Mouse (Mus musculus) MEL (cell line): ENCODE measurements at regions not wholly inside any gene's neighbourhood (a gene's known extent, or its start where the extent isn't known, plus 50 kb on each side); places are given as distances from the start of the nearest gene placed in this dataset.

Experiments
- DNase-seq: peaks from one replicate; pipeline ENCODE4 v3.0.0; 2011; ENCODE audit warnings: low read depth, low spot score
- H3K27ac ChIP-seq: 2 replicates; pipeline ENCODE4 v1.5.1; 2012; ENCODE audit warnings: low read depth, mild to moderate bottlenecking, control low read depth, low read length, moderate library complexity; ENCODE audit not compliant: control insufficient read depth
- H3K27me3 ChIP-seq, 2 experiments: fragments of 150-350 bp in 1 of 2; sonication (generic) in 1 of 2; 2 replicates each; pipeline ENCODE4 v1.6.1; 2012; ENCODE audit warnings: low read length in 2 of 2, mild to moderate bottlenecking in 2 of 2, improper control_type of control experiment in 1 of 2, moderate library complexity in 1 of 2; ENCODE audit not compliant: insufficient read depth in 2 of 2, control insufficient read depth in 1 of 2
- H3K36me3 ChIP-seq, 2 experiments: 2 replicates each; pipeline ENCODE4 v1.6.1; 2012 to 2014; ENCODE audit warnings: low read length in 2 of 2, improper control_type of control experiment in 1 of 2, inconsistent platforms in 1 of 2, mild to moderate bottlenecking in 1 of 2; ENCODE audit not compliant: insufficient read depth in 2 of 2, control insufficient read depth in 1 of 2
- H3K4me1 ChIP-seq, 2 experiments: fragments of 150-350 bp in 1 of 2; sonication (generic) in 1 of 2; 2 replicates each; pipeline ENCODE4 v1.6.1; 2012; ENCODE audit warnings: low read length in 2 of 2, improper control_type of control experiment in 1 of 2, mild to moderate bottlenecking in 1 of 2; ENCODE audit not compliant: insufficient read depth in 2 of 2, control insufficient read depth in 1 of 2
- H3K4me3 ChIP-seq, 2 experiments: fragments of 150-350 bp in 1 of 2; sonication (generic) in 1 of 2; 2 replicates each; pipeline ENCODE4 v1.5.1; 2012; ENCODE audit warnings: low read depth in 2 of 2, low read length in 2 of 2, mild to moderate bottlenecking in 2 of 2, moderate library complexity in 2 of 2, control low read depth in 1 of 2, improper control_type of control experiment in 1 of 2; ENCODE audit not compliant: control insufficient read depth in 1 of 2, insufficient read depth in 1 of 2
- H3K79me2 ChIP-seq: 2 replicates; pipeline ENCODE4 v1.6.1; 2012; ENCODE audit warnings: mild to moderate bottlenecking, low read length, moderate library complexity; ENCODE audit not compliant: control insufficient read depth, poor library complexity, insufficient read depth
- H3K9ac ChIP-seq: 2 replicates; pipeline ENCODE4 v1.6.1; 2012; ENCODE audit warnings: low read depth, mild to moderate bottlenecking, control low read depth, low read length, moderate library complexity; ENCODE audit not compliant: control insufficient read depth, poor library complexity, severe bottlenecking
- H3K9me3 ChIP-seq: fragments of 150-350 bp; sonication (generic); replicated peaks from 2 replicates; pipeline ENCODE4 v1.6.1; 2012; ENCODE audit warnings: mild to moderate bottlenecking, low read length, improper control_type of control experiment, moderate library complexity; ENCODE audit not compliant: insufficient read depth
- BHLHE40 ChIP-seq: IDR thresholded peaks from 2 replicates; pipeline ENCODE4 v1.6.1; 2012; ENCODE audit warnings: low read depth, mild to moderate bottlenecking, inconsistent platforms, low read length, improper control_type of control experiment, borderline replicate concordance
- CHD1 ChIP-seq: IDR thresholded peaks from 2 replicates; pipeline ENCODE4 v1.6.1; 2012; ENCODE audit warnings: low read depth, mild to moderate bottlenecking, inconsistent platforms, low read length, improper control_type of control experiment
- E2F4 ChIP-seq: IDR thresholded peaks from 2 replicates; pipeline ENCODE4 v1.6.1; 2011; ENCODE audit warnings: low read depth, low read length, improper control_type of control experiment, borderline replicate concordance
- ELF1 ChIP-seq: IDR thresholded peaks from 2 replicates; pipeline ENCODE4 v1.6.1; 2014; ENCODE audit warnings: low read depth, mild to moderate bottlenecking, inconsistent platforms, low read length, improper control_type of control experiment, moderate library complexity
- EP300 ChIP-seq, 2 experiments: IDR thresholded peaks; 2 replicates each; pipeline ENCODE4 v1.6.1; 2011; ENCODE audit warnings: improper control_type of control experiment in 2 of 2, low read length in 2 of 2, low read depth in 1 of 2, mild to moderate bottlenecking in 1 of 2
- ETS1 ChIP-seq: IDR thresholded peaks from 2 replicates; pipeline ENCODE4 v1.6.1; 2012; ENCODE audit warnings: low read depth, mild to moderate bottlenecking, inconsistent platforms, low read length, improper control_type of control experiment, moderate library complexity
- JUND ChIP-seq: IDR thresholded peaks from 2 replicates; pipeline ENCODE4 v1.6.1; 2011; ENCODE audit warnings: low read depth, mild to moderate bottlenecking, improper control_type of control experiment, low read length
- MAFK ChIP-seq: IDR thresholded peaks from 2 replicates; pipeline ENCODE4 v1.6.1; 2011; ENCODE audit warnings: low read depth, mild to moderate bottlenecking, low read length, improper control_type of control experiment, borderline replicate concordance
- MAX ChIP-seq: IDR thresholded peaks from 2 replicates; pipeline ENCODE4 v1.6.1; 2011; ENCODE audit warnings: low read length, improper control_type of control experiment
- MAZ ChIP-seq: IDR thresholded peaks from 2 replicates; pipeline ENCODE4 v1.6.1; 2012; ENCODE audit warnings: low read depth, mild to moderate bottlenecking, inconsistent platforms, low read length, improper control_type of control experiment
- MEF2A ChIP-seq: IDR thresholded peaks from 2 replicates; pipeline ENCODE4 v1.6.1; 2014; ENCODE audit warnings: low read depth, mild to moderate bottlenecking, inconsistent platforms, low read length, improper control_type of control experiment; ENCODE audit not compliant: poor library complexity, insufficient replicate concordance, severe bottlenecking; ENCODE audit errors: extremely low read depth
- MYB ChIP-seq: IDR thresholded peaks from 2 replicates; pipeline ENCODE4 v1.6.1; 2011; ENCODE audit warnings: mild to moderate bottlenecking, low read depth, low read length, improper control_type of control experiment
- MYC ChIP-seq: IDR thresholded peaks from 2 replicates; pipeline ENCODE4 v1.6.1; 2011; ENCODE audit warnings: low read depth, mild to moderate bottlenecking, low read length, improper control_type of control experiment, moderate library complexity
- NELFE ChIP-seq: IDR thresholded peaks from 2 replicates; pipeline ENCODE4 v1.6.1; 2011; ENCODE audit warnings: low read depth, low read length, improper control_type of control experiment
- POLR2A ChIP-seq, 2 experiments: IDR thresholded peaks; 2 replicates each; pipeline ENCODE4 v1.6.1; 2011 to 2012; ENCODE audit warnings: low read length in 2 of 2, mild to moderate bottlenecking in 2 of 2, control low read depth in 1 of 2, improper control_type of control experiment in 1 of 2, low read depth in 1 of 2, moderate library complexity in 1 of 2; ENCODE audit not compliant: control insufficient read depth in 1 of 2, insufficient read depth in 1 of 2, poor library complexity in 1 of 2
- POLR2AphosphoS5 ChIP-seq: IDR thresholded peaks from 2 replicates; pipeline ENCODE4 v1.6.1; 2012; ENCODE audit warnings: low read depth, borderline replicate concordance, mild to moderate bottlenecking, inconsistent platforms, low read length, moderate library complexity, mixed read lengths
- RAD21 ChIP-seq: IDR thresholded peaks from 2 replicates; pipeline ENCODE4 v1.6.1; 2011; ENCODE audit warnings: mild to moderate bottlenecking, low read depth, low read length, improper control_type of control experiment
- SIN3A ChIP-seq: IDR thresholded peaks from 2 replicates; pipeline ENCODE4 v1.6.1; 2012; ENCODE audit warnings: low read length, improper control_type of control experiment, inconsistent platforms
- SMC3 ChIP-seq: IDR thresholded peaks from 2 replicates; pipeline ENCODE4 v1.6.1; 2011; ENCODE audit warnings: low read depth, low read length, improper control_type of control experiment
- TAL1 ChIP-seq: IDR thresholded peaks from 2 replicates; pipeline ENCODE4 v1.6.1; 2012; ENCODE audit warnings: mild to moderate bottlenecking, inconsistent platforms, low read length, moderate library complexity, mixed read lengths
- TBP ChIP-seq: IDR thresholded peaks from 2 replicates; pipeline ENCODE4 v1.8.0; 2011; ENCODE audit warnings: low read depth, low read length, improper control_type of control experiment
- TCF12 ChIP-seq: IDR thresholded peaks from 2 replicates; pipeline ENCODE4 v1.6.1; 2014; ENCODE audit warnings: low read depth, mild to moderate bottlenecking, inconsistent platforms, low read length, improper control_type of control experiment, moderate library complexity
- USF1 ChIP-seq: IDR thresholded peaks from 2 replicates; pipeline ENCODE4 v1.6.1; 2014; ENCODE audit warnings: low read depth, mild to moderate bottlenecking, inconsistent platforms, low read length, improper control_type of control experiment, moderate library complexity
- USF2 ChIP-seq, 2 experiments: IDR thresholded peaks; 2 replicates each; pipeline ENCODE4 v1.6.1; 2011 to 2012; ENCODE audit warnings: improper control_type of control experiment in 2 of 2, low read length in 2 of 2, borderline replicate concordance in 1 of 2, inconsistent platforms in 1 of 2, low read depth in 1 of 2, mild to moderate bottlenecking in 1 of 2; ENCODE audit not compliant: insufficient read depth in 1 of 2
- ZKSCAN1 ChIP-seq: IDR thresholded peaks from 2 replicates; pipeline ENCODE4 v1.6.1; 2012; ENCODE audit warnings: low read depth, mild to moderate bottlenecking, inconsistent platforms, low read length, improper control_type of control experiment, moderate library complexity
- ZMIZ1 ChIP-seq: IDR thresholded peaks from 2 replicates; pipeline ENCODE4 v1.6.1; 2012; ENCODE audit warnings: low read depth, mild to moderate bottlenecking, inconsistent platforms, low read length, improper control_type of control experiment, moderate library complexity

DNA sequence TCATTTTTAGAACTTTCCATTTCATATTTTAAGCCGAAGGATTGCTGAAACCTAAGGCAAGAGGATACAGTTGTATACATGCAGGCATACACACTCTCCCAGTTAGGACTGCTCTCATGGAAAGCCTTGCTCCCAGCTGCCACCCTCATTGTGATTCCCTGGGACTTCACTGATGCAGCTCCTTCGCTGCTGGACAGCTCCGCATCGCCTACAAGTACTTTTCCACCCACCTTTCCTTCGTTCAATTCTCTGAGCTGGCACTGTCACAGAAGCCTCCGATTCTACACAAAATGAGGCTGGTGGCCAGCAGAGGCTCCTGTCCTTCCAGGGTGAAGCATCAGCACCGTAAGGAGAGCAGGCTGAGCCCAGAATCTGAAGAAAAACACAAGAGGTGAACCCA lies 105.5 kb upstream of the Mkln1 start:
- no peaks in the 10 kb centered on the region for H3K4me1 ChIP-seq
- H3K27me3 ChIP-seq = no peaks in the 10 kb centered on the region
- no peak overlapping the region for H3K27ac ChIP-seq
- no peak overlapping the region for H3K4me3 ChIP-seq
- no peaks in the 10 kb centered on the region for H3K79me2 ChIP-seq
- DNase-seq = no peak
- no peak overlapping the region for H3K9ac ChIP-seq
- TF ChIP-seq EP300 (IDR thresholded peaks at IDR 0.05; ENCODE audit: low read depth in 1 of 2, low read length in 2 of 2) = no peak
- no peak for TF ChIP-seq TCF12
- no peak for TF ChIP-seq SMC3
- no peak for TF ChIP-seq USF1
- no peak for TF ChIP-seq USF2 (IDR thresholded peaks at IDR 0.05; ENCODE audit: borderline replicate concordance in 1 of 2, insufficient read depth in 1 of 2, low read depth in 1 of 2, low read length in 2 of 2)
- no peak for TF ChIP-seq TAL1
- no peak for TF ChIP-seq CHD1
- no peak for TF ChIP-seq TBP
- TF ChIP-seq MYC = no peak
- no peak for TF ChIP-seq JUND
- TF ChIP-seq ZKSCAN1 = no peak
- TF ChIP-seq POLR2AphosphoS5 = no peak
- TF ChIP-seq MAZ = no peak
- no peak for TF ChIP-seq ELF1
- no peak for TF ChIP-seq MAFK
- TF ChIP-seq, all 39 proteins: peak for 0
- Histone ChIP-seq H3K36me3 (no peaks in the 10 kb centered on the region), H3K9me3 (no peaks in the 10 kb centered on the region)

DNA sequence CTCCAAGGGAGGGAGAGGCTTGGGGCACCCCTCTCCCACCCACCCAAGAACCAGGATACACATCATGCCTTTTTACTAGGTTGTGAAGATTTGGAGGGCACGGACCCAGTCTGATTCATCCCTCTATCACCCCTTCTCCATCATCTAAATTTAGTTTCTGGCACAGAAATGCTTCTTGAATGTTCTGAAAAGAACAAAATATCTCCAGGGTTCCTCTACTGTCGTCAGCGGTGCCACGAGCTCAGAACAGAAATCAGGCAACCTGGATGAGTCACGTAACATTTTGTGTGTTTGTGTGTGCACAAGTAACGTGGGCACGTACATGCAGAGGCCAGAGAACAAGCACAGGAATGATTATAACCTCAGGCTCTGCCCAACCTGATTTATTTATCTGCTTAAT lies 99.1 kb upstream of the Mkln1 start:
- H3K36me3 ChIP-seq = no peaks in the 10 kb centered on the region
- H3K9ac ChIP-seq = no peak overlapping the region
- no peak overlapping the region for H3K27ac ChIP-seq
- no peaks in the 10 kb centered on the region for H3K4me1 ChIP-seq
- TF ChIP-seq MAX (no peak), POLR2AphosphoS5 (no peak), MAFK (no peak), MYB (no peak), NELFE (no peak), E2F4 (no peak), MYC (no peak), TCF12 (no peak), ETS1 (no peak), POLR2A (IDR thresholded peaks at IDR 0.05; ENCODE audit: control insufficient read depth in 1 of 2, insufficient read depth in 1 of 2, low read depth in 1 of 2, low read length in 2 of 2, poor library complexity in 1 of 2) (no peak), ELF1 (no peak), BHLHE40 (no peak), MEF2A (no peak), RAD21 (no peak), ZMIZ1 (no peak), SIN3A (no peak)
- no peak overlapping the region for H3K4me3 ChIP-seq
- no peaks in the 10 kb centered on the region for H3K9me3 ChIP-seq
- H3K79me2 ChIP-seq = no peaks in the 10 kb centered on the region
- no peaks in the 10 kb centered on the region for H3K27me3 ChIP-seq
- DNase-seq = no peak
